Comparison of ENCODE assay signal across 15 mouse cellular contexts in genomic region chr13:112346031-112346430, GRCm38 (mm10). TPM values are rescaled to one million over a fixed set of nuclear protein-coding genes. Genes with fewer than 3 reads are reported as not detected.
DNase-seq lines count a peak whose midpoint lies in the region; ATAC-seq lines count a peak whose summit lies in the region.
"Had no signal": no experiment of that assay in that cellular context is flagged by ENCODE, and none has a peak within 500 bp of the region (broad histone marks: within the 10 kb centered on the region; RNA-seq: fewer than 3 reads in every experiment).

No protein-coding gene starts in this region.

- H3K4me2 ChIP-seq in hindbrain, embryonic 12.5 days (replicated peaks): no peak overlapping the region
- H3K4me2 ChIP-seq in hindbrain, embryonic 14.5 days (replicated peaks): no peak overlapping the region
- no peak overlapping the region for H3K4me2 ChIP-seq in embryonic facial prominence, embryonic 12.5 days (replicated peaks)
- H3K4me2 ChIP-seq in limb, embryonic 12.5 days: peak overlapping the region; percentile 37
- H3K4me2 ChIP-seq: lung, embryonic 14.5 days had no signal

- no peaks in the 10 kb centered on the region for H3K9me3 ChIP-seq in hindbrain, embryonic 12.5 days (replicated peaks)
- no peaks in the 10 kb centered on the region for H3K9me3 ChIP-seq in hindbrain, embryonic 14.5 days (ENCODE audit: control insufficient read depth, low read length)
- H3K9me3 ChIP-seq in embryonic facial prominence, embryonic 12.5 days: no peaks in the 10 kb centered on the region
- peaks cover 5% of the 10 kb centered on the region; the same call in 1 of the 2 replicates for H3K9me3 ChIP-seq in limb, embryonic 12.5 days

- peaks cover 14% of the 10 kb centered on the region; the same call in 1 of the 2 replicates for H3K4me1 ChIP-seq in hindbrain, embryonic 12.5 days
- no peaks in the 10 kb centered on the region for H3K4me1 ChIP-seq in hindbrain, embryonic 14.5 days (replicated peaks; ENCODE audit: control insufficient read depth, insufficient read depth, low read length)
- H3K4me1 ChIP-seq in embryonic facial prominence, embryonic 12.5 days: peaks cover 23% of the 10 kb centered on the region
- peaks cover 38% of the 10 kb centered on the region for H3K4me1 ChIP-seq in limb, embryonic 12.5 days (replicated peaks)

- H3K27me3 ChIP-seq in hindbrain, embryonic 12.5 days: no peaks in the 10 kb centered on the region
- H3K27me3 ChIP-seq in hindbrain, embryonic 14.5 days (ENCODE audit: control insufficient read depth, insufficient read depth, low read length): no peaks in the 10 kb centered on the region
- H3K27me3 ChIP-seq in embryonic facial prominence, embryonic 12.5 days: no peaks in the 10 kb centered on the region
- no peaks in the 10 kb centered on the region for H3K27me3 ChIP-seq in limb, embryonic 12.5 days

- no peak for ATAC-seq in hindbrain, embryonic 12.5 days (ENCODE audit: low FRiP score)
- ATAC-seq in hindbrain, embryonic 14.5 days (ENCODE audit: low FRiP score): no peak
- no peak for ATAC-seq in embryonic facial prominence, embryonic 12.5 days (ENCODE audit: insufficient number of reproducible peaks, insufficient read depth, low FRiP score, low TSS enrichment)
- ATAC-seq in limb, embryonic 12.5 days (ENCODE audit: insufficient number of reproducible peaks, insufficient read depth, low FRiP score, low TSS enrichment, low read depth): 0 out of 2 replicates have a peak, but pooled peaks have one; percentile 7
- ATAC-seq: inflammation-experienced regulatory T-cells, adult 6 months had no signal

- no peak overlapping the region for H3K9ac ChIP-seq in hindbrain, embryonic 12.5 days
- H3K9ac ChIP-seq in hindbrain, embryonic 14.5 days: no peak overlapping the region
- H3K9ac ChIP-seq in embryonic facial prominence, embryonic 12.5 days: no peak overlapping the region
- H3K9ac ChIP-seq in limb, embryonic 12.5 days (replicated peaks): no peak overlapping the region
- H3K9ac ChIP-seq: lung, embryonic 14.5 days had no signal

- no peaks in the 10 kb centered on the region for H3K36me3 ChIP-seq in hindbrain, embryonic 12.5 days
- peaks cover 5% of the 10 kb centered on the region for H3K36me3 ChIP-seq in hindbrain, embryonic 14.5 days (replicated peaks; ENCODE audit: control insufficient read depth, insufficient read depth)
- H3K36me3 ChIP-seq in embryonic facial prominence, embryonic 12.5 days: no peaks in the 10 kb centered on the region
- no peaks in the 10 kb centered on the region for H3K36me3 ChIP-seq in limb, embryonic 12.5 days

- H3K4me3 ChIP-seq in hindbrain, embryonic 12.5 days: no peak overlapping the region
- H3K4me3 ChIP-seq in hindbrain, embryonic 14.5 days (replicated peaks; ENCODE audit: low read length): no peak overlapping the region
- no peak overlapping the region for H3K4me3 ChIP-seq in embryonic facial prominence, embryonic 12.5 days
- no peak overlapping the region for H3K4me3 ChIP-seq in limb, embryonic 12.5 days (replicated peaks)

- 76% methylated on average over 11 of the region's 11 CpGs for WGBS in hindbrain, embryonic 12.5 days
- WGBS in hindbrain, embryonic 14.5 days: 84% methylated on average over 11 of the region's 11 CpGs
- WGBS in embryonic facial prominence, embryonic 12.5 days: 75% methylated on average over 11 of the region's 11 CpGs
- 65% methylated on average over 11 of the region's 11 CpGs for WGBS in limb, embryonic 12.5 days

- peak overlapping the region; percentile 26; the same call in 1 of the 2 replicates for H3K27ac ChIP-seq in hindbrain, embryonic 12.5 days
- H3K27ac ChIP-seq in hindbrain, embryonic 14.5 days: no peak overlapping the region
- H3K27ac ChIP-seq in embryonic facial prominence, embryonic 12.5 days: peak overlapping the region; percentile 93
- peak overlapping the region; percentile 95 for H3K27ac ChIP-seq in limb, embryonic 12.5 days

- DNase-seq in hindbrain, embryonic 14.5 days (ENCODE audit: low spot score): no peak
- DNase-seq in kidney, adult 9 months: peak; percentile 55
- DNase-seq in adrenal gland, postnatal 36 days: no peak
- DNase-seq in testis, postnatal 14 days (ENCODE audit: low spot score): no peak
- DNase-seq in cerebellum, postnatal 36 days: no peak
- DNase-seq: adrenal gland, postnatal 14 days; heart, postnatal 10 days; layer of hippocampus, adult 9-11 months; lung, embryonic 14.5 days; right cerebral cortex, postnatal 25 days had no signal

RNA-seq across cellular contexts. Expression of gene Ankrd55, which starts 57.8 kb away (rescaled TPM):
- polyA plus RNA-seq in hindbrain, embryonic 12.5 days (2016; fragmentation: Nextera tagmentation; extraction: Ambion mirVana): 2.4 and 2.5 TPM in 2 replicates
- polyA plus RNA-seq in hindbrain, embryonic 14.5 days (2014; fragmentation: Nextera tagmentation; extraction: Ambion mirVana): 9.2 and 10.9 TPM in 2 replicates
- polyA plus RNA-seq in embryonic facial prominence, embryonic 12.5 days (2016; fragmentation: Nextera tagmentation; extraction: Ambion mirVana): 1.8 and 2.1 TPM in 2 replicates
- polyA plus RNA-seq in limb, embryonic 12.5 days (2016; fragmentation: Nextera tagmentation; extraction: Ambion mirVana): 0.65 and 0.89 TPM in 2 replicates
- total RNA-seq in adrenal gland, postnatal 36 days (2021): 10 to 100 TPM in 1 of 2 experiments, under 1 TPM in 1; 0.46 to 22.1 TPM
- total RNA-seq: MEL had no signal
